Comparison of ENCODE assay signal across 8 mouse cellular contexts in genomic region chr11:117345022-117345765, GRCm38 (mm10).
DNase-seq lines count a peak whose midpoint lies in the region; ATAC-seq lines count a peak whose summit lies in the region.

No protein-coding gene starts in this region.

- H3K36me3 ChIP-seq in heart, embryonic 11.5 days (ENCODE audit: control insufficient read depth, insufficient read depth, low read length), result no peaks in the 10 kb centered on the region
- H3K36me3 ChIP-seq in heart, embryonic 15.5 days, result no peaks in the 10 kb centered on the region
- peaks cover 5% of the 10 kb centered on the region; the same call in 1 of the 2 replicates for H3K36me3 ChIP-seq in liver, embryonic 13.5 days

- H3K4me2 ChIP-seq in heart, embryonic 11.5 days, result peak overlapping the region; percentile 44
- H3K4me2 ChIP-seq in heart, embryonic 15.5 days, result peak overlapping the region; percentile 44
- H3K4me2 ChIP-seq in liver, embryonic 13.5 days, result peak overlapping the region; percentile 16; the same call in 1 of the 2 replicates

- ATAC-seq in heart, embryonic 11.5 days (replicated peaks; ENCODE audit: insufficient number of reproducible peaks, low FRiP score, low TSS enrichment), result 0 out of 2 replicates have a peak, but pooled peaks have one; percentile 50
- ATAC-seq in heart, embryonic 15.5 days (replicated peaks; ENCODE audit: insufficient number of reproducible peaks, insufficient read depth, low FRiP score, low read depth), result peak; percentile 61
- ATAC-seq in liver, embryonic 13.5 days (ENCODE audit: low read depth), result peak; percentile 27; the same call in 1 of the 2 replicates

- no peak for DNase-seq in heart, postnatal 36 days
- peak; percentile 84 for DNase-seq in Muller cell, postnatal 12 days (ENCODE audit: inconsistent ontology term)
- DNase-seq in liver, embryonic 13.5 days, result no peak
- peak; percentile 66 for DNase-seq in ovary, adult 18-20 months (ENCODE audit: low spot score)
- DNase-seq in layer of hippocampus, adult 9-11 months, result no peak
- no peak for DNase-seq in right cerebral cortex, postnatal 25 days

- no peaks in the 10 kb centered on the region for H3K9me3 ChIP-seq in heart, embryonic 11.5 days (replicated peaks; ENCODE audit: control insufficient read depth, low read length)
- no peaks in the 10 kb centered on the region for H3K9me3 ChIP-seq in heart, embryonic 15.5 days (replicated peaks)
- no peaks in the 10 kb centered on the region for H3K9me3 ChIP-seq in liver, embryonic 13.5 days (replicated peaks)

- H3K27ac ChIP-seq in heart, embryonic 11.5 days (ENCODE audit: low read depth, low read length), result peak overlapping the region; percentile 78
- H3K27ac ChIP-seq in heart, embryonic 15.5 days, result peak overlapping the region; percentile 72
- H3K27ac ChIP-seq in liver, embryonic 13.5 days, result peak overlapping the region; percentile 68

- intact Hi-C loops in heart, postnatal 36 days (cut with DNase I), result no loop called here

- peak overlapping the region; percentile 39; the same call in 1 of the 2 replicates for H3K9ac ChIP-seq in heart, embryonic 11.5 days (ENCODE audit: low read depth, low read length)
- 0 out of 2 replicates have a peak overlapping the region, but pooled peaks have one; percentile 1 for H3K9ac ChIP-seq in heart, embryonic 15.5 days
- H3K9ac ChIP-seq in liver, embryonic 13.5 days, result no peak overlapping the region

- 18% methylated on average over 12 of the region's 12 CpGs for WGBS in heart, embryonic 11.5 days (ENCODE audit: insufficient replicate concordance)
- WGBS in heart, embryonic 15.5 days, result 10% methylated on average over 12 of the region's 12 CpGs
- WGBS in liver, embryonic 13.5 days (ENCODE audit: insufficient replicate concordance), result 48% methylated on average over 12 of the region's 12 CpGs

- H3K4me3 ChIP-seq in heart, embryonic 11.5 days (ENCODE audit: low read depth, low read length), result peak overlapping the region; percentile 8; the same call in 1 of the 2 replicates
- no peak overlapping the region for H3K4me3 ChIP-seq in heart, embryonic 15.5 days
- H3K4me3 ChIP-seq in liver, embryonic 13.5 days (replicated peaks), result no peak overlapping the region

- H3K4me1 ChIP-seq in heart, embryonic 11.5 days (ENCODE audit: control insufficient read depth, insufficient read depth, low read length), result peaks cover 85% of the 10 kb centered on the region
- H3K4me1 ChIP-seq in heart, embryonic 15.5 days (replicated peaks), result peaks cover 86% of the 10 kb centered on the region
- H3K4me1 ChIP-seq in liver, embryonic 13.5 days (replicated peaks), result peaks cover 97% of the 10 kb centered on the region

- H3K27me3 ChIP-seq in heart, embryonic 11.5 days (ENCODE audit: control insufficient read depth, insufficient read depth, low read length), result no peaks in the 10 kb centered on the region
- H3K27me3 ChIP-seq in heart, embryonic 15.5 days, result no peaks in the 10 kb centered on the region
- H3K27me3 ChIP-seq in liver, embryonic 13.5 days, result no peaks in the 10 kb centered on the region

Comparison
In these comparisons a context has a peak if more than half of its experiments do, and no peak if none do; other contexts are left out.
1. DNase-seq: peak in Muller cell, postnatal 12 days (single experiment) and ovary, adult 18-20 months (single experiment); none in heart, postnatal 36 days (0 of 2), liver, embryonic 13.5 days (single experiment), layer of hippocampus, adult 9-11 months (single experiment) and right cerebral cortex, postnatal 25 days (single experiment).
2. Peak in every context shown above with its lines, with median percentiles within 50 percentile points of each other: ATAC-seq, H3K27ac ChIP-seq and H3K4me2 ChIP-seq.